Mouse (Mus musculus): ENCODE data around the gene Lrrc8c. TPM values are rescaled to one million over a fixed set of nuclear protein-coding genes. Genes with fewer than 3 reads are reported as not detected.

The Lrrc8c gene
- total and polyA plus RNA-seq, 3 experiments = 33.0 to 46.0 TPM; not detected in 1

GRCm38 (mm10) chr5:105642517-105642916 lies 123.3 kb downstream of the Lrrc8c start (continued):
- TF ChIP-seq NRF1 (IDR thresholded peaks at IDR 0.05; ENCODE audit: insufficient read depth, low read depth, low read length, poor library complexity, severe bottlenecking) (no peak), ETS1 (IDR thresholded peaks at IDR 0.05; ENCODE audit: low read depth, low read length) (peak; percentile 83), SIN3A (IDR thresholded peaks at IDR 0.05; ENCODE audit: low read length) (peak; percentile 58; the same call in 1 of the 2 replicates), TCF12 (IDR thresholded peaks at IDR 0.05; ENCODE audit: low read depth, low read length) (peak; percentile 48; the same call in 1 of the 2 replicates), USF1 (IDR thresholded peaks at IDR 0.05; ENCODE audit: low read depth, low read length) (peak; percentile 90)

GRCm38 (mm10) chr5:105643276-105643675 lies 124.1 kb downstream of the Lrrc8c start:
- no peak for DNase-seq (ENCODE audit: low read depth, low spot score)
- Histone ChIP-seq H3K9me3 (replicated peaks; ENCODE audit: insufficient read depth, low read length) (no peaks in the 10 kb centered on the region), H3K36me3 (ENCODE audit: control insufficient read depth in 1 of 2, insufficient read depth in 2 of 2, low read length in 2 of 2) (peaks cover 0 to 21% of the 10 kb centered on the region in 2 experiments; a peak in 2 of 4 replicates), H3K27ac (ENCODE audit: control insufficient read depth, low read depth, low read length) (peak overlapping the region; percentile 60; the same call in 1 of the 2 replicates), H3K9ac (ENCODE audit: control insufficient read depth, low read depth, low read length, poor library complexity, severe bottlenecking) (no peak overlapping the region), H3K4me3 (ENCODE audit: control insufficient read depth in 1 of 2, insufficient read depth in 1 of 2, low read depth in 2 of 2, low read length in 2 of 2) (no peak overlapping the region), H3K79me2 (ENCODE audit: control insufficient read depth, insufficient read depth, low read length, poor library complexity) (no peaks in the 10 kb centered on the region), H3K4me1 (ENCODE audit: control insufficient read depth in 1 of 2, insufficient read depth in 2 of 2, low read length in 2 of 2) (peaks cover 23 to 39% of the 10 kb centered on the region in 2 experiments), H3K27me3 (ENCODE audit: control insufficient read depth in 1 of 2, insufficient read depth in 2 of 2, low read length in 2 of 2) (no peaks in the 10 kb centered on the region)
- TF ChIP-seq KAT2A (conservative IDR thresholded peaks at IDR 0.05; ENCODE audit: low read depth, low read length) = no peak
- no peak for TF ChIP-seq MAX (IDR thresholded peaks at IDR 0.05; ENCODE audit: low read length)
- TF ChIP-seq RCOR1 (IDR thresholded peaks at IDR 0.05; ENCODE audit: low read depth, low read length) = no peak
- TF ChIP-seq MYB (IDR thresholded peaks at IDR 0.05; ENCODE audit: low read depth, low read length) = no peak
- no peak for TF ChIP-seq CTCF (IDR thresholded peaks at IDR 0.05 in 2 of 3, conservative IDR thresholded peaks at IDR 0.05 in 1 of 3; ENCODE audit: control insufficient read depth in 1 of 3, insufficient read depth in 1 of 3, low read depth in 2 of 3, low read length in 3 of 3, poor library complexity in 1 of 3, severe bottlenecking in 1 of 3)
- no peak for TF ChIP-seq JUND (IDR thresholded peaks at IDR 0.05; ENCODE audit: low read depth, low read length)
- no peak for TF ChIP-seq UBTF (IDR thresholded peaks at IDR 0.05; ENCODE audit: borderline replicate concordance, insufficient read depth, low read depth, low read length)
- no peak for TF ChIP-seq ZKSCAN1 (IDR thresholded peaks at IDR 0.05; ENCODE audit: low read depth, low read length)
- no peak for TF ChIP-seq E2F4 (IDR thresholded peaks at IDR 0.05; ENCODE audit: borderline replicate concordance, low read depth, low read length)
- no peak for TF ChIP-seq BHLHE40 (IDR thresholded peaks at IDR 0.05; ENCODE audit: borderline replicate concordance, low read depth, low read length)
- no peak for TF ChIP-seq POLR2A (IDR thresholded peaks at IDR 0.05; ENCODE audit: control insufficient read depth in 1 of 2, insufficient read depth in 1 of 2, low read depth in 1 of 2, low read length in 2 of 2, poor library complexity in 1 of 2)
- no peak for TF ChIP-seq NRF1 (IDR thresholded peaks at IDR 0.05; ENCODE audit: insufficient read depth, low read depth, low read length, poor library complexity, severe bottlenecking)
- TF ChIP-seq ZNF384 (IDR thresholded peaks at IDR 0.05; ENCODE audit: low read depth, low read length) = no peak
- no peak for TF ChIP-seq RAD21 (IDR thresholded peaks at IDR 0.05; ENCODE audit: low read depth, low read length)
- TF ChIP-seq HCFC1 (IDR thresholded peaks at IDR 0.05; ENCODE audit: low read depth, low read length) = no peak
- no peak for TF ChIP-seq POLR2AphosphoS5 (IDR thresholded peaks at IDR 0.05; ENCODE audit: borderline replicate concordance, low read depth, low read length)
- no peak for TF ChIP-seq CHD1 (IDR thresholded peaks at IDR 0.05; ENCODE audit: low read depth, low read length)
- no peak for TF ChIP-seq TCF12 (IDR thresholded peaks at IDR 0.05; ENCODE audit: low read depth, low read length)
- TF ChIP-seq POLR2AphosphoS2 (IDR thresholded peaks at IDR 0.05; ENCODE audit: low read length) = no peak
- no peak for TF ChIP-seq GATA1 (IDR thresholded peaks at IDR 0.05; ENCODE audit: low read depth, low read length)

Data from MEL (cell line).